Mouse (Mus musculus) left cerebral cortex, adult 2 months (tissue): Measurements from ENCODE around the gene Hs3st5. TPM values are rescaled to one million over a fixed set of nuclear protein-coding genes. Genes with fewer than 3 reads are reported as not detected.
"Not testable (repeated sequence)": the region's sequence is repeated elsewhere in the genome, so short reads cannot be mapped to it uniquely, and the experiment has no call there.

Experiments used
- DNase-seq, 2 experiments: peaks; one replicate each; pipeline ENCODE4 v3.0.0; 2021 to 2022; ENCODE audit warnings: low spot score in 2 of 2, mixed read lengths in 1 of 2; ENCODE audit errors: extremely low spot score in 1 of 2
- H3K27ac ChIP-seq: fragments of 200-600 bp; 2 replicates; pipeline ENCODE4 v1.8.1; 2022
- H3K4me3 ChIP-seq: fragments of 200-600 bp; 2 replicates; pipeline ENCODE4 v1.8.1; 2022
- CTCF ChIP-seq: fragments of 200-600 bp; IDR thresholded peaks from 2 replicates; pipeline ENCODE4 v1.8.1; 2022; ENCODE audit warnings: antibody characterized with exemption, mild to moderate bottlenecking, moderate library complexity
- intact Hi-C: fragments of 180-260 bp; cut with DNase I; formaldehyde crosslinking; loops from one replicate; pipeline ENCODE4 v1.15.1; 2025
- total RNA-seq, 2 experiments: library from RNA; stranded (reverse); gene quantifications; 2 replicates each; pipeline ENCODE4 v1.2.3; 2021

Gene Hs3st5
- total RNA-seq, 2 experiments from 2014 or later = 6.0 to 6.1 TPM

- DNase-seq = no peak
- no peak for TF ChIP-seq CTCF
- no peak overlapping the region for H3K4me3 ChIP-seq
- no peak overlapping the region for H3K27ac ChIP-seq
- intact Hi-C loops = no loop called here
Measured at GRCm38 (mm10) chr10:36572540-36572939, 65.9 kb downstream of the Hs3st5 start.

DNA sequence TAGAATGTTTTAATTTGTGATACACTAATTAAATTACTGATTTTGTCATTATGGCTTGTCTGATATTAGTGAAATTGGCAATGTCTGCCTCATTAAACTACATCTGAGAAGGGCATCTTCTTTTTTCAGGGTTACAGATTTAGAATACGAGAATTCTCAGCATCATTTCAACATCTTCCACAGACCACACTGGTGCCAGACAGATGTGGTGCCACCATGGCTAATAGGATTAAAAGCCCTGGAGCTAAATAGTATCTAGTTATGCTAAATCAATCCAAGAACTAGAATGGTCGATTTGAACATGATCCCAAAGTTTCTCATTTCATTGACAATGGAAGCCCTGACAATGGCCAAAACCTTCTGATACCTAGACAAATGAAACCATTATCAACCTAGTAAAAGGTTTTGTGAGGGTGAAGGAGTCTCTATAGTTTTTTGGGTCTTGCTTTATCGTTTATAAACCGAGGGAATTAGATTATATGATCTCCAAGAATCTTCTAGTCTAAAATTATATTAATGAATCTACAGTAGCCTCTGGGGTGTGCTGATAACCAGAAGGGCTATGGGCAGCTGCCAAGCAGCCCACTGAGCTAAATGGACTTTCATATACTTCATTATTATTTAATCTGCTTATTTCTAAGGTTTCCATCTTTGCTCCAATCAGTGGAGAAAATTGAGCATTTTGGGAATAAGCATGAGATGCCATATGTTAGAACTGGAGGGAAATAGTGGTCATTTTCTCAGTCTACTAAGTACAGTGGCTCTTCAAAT lies 71.9 kb downstream of the Hs3st5 start:
- Histone ChIP-seq H3K4me3 (no peak overlapping the region), H3K27ac (no peak overlapping the region)
- TF ChIP-seq CTCF = no peak
- DNase-seq = no peak
- intact Hi-C loops = no loop called here

DNA sequence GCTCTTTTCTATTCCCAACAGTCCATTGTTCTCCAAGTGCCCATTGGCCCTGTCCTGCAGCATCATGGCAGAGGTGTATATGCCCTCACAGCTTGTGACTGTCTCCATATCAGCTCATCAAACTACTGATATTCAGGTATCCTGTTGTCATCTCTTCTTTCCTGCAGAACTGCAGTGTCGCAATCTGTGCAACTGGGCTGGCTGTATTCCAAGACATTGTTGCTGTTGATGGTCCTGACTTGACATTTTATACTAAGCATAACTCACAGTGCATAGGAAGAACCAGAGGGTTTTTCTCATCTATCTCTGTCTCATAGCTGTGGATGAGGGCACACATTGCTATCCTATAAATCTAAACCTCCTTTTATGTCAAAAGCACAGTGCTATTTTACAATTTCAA lies 103.8 kb downstream of the Hs3st5 start:
- intact Hi-C loops = no loop called here
- Histone ChIP-seq H3K27ac (no peak overlapping the region), H3K4me3 (no peak overlapping the region)
- DNase-seq = no peak
- TF ChIP-seq CTCF = no peak

- H3K27ac ChIP-seq, H3K4me3 ChIP-seq, intact Hi-C loops, DNase-seq: not testable (repeated sequence)
Measured at GRCm38 (mm10) chr10:36611415-36611814, 104.8 kb downstream of the Hs3st5 start.

- intact Hi-C loops = no loop called here
- Histone ChIP-seq H3K27ac (no peak overlapping the region), H3K4me3 (no peak overlapping the region)
- no peak for TF ChIP-seq CTCF
- no peak for DNase-seq
Measured at GRCm38 (mm10) chr10:36623037-36623436, 116.4 kb downstream of the Hs3st5 start.

DNA sequence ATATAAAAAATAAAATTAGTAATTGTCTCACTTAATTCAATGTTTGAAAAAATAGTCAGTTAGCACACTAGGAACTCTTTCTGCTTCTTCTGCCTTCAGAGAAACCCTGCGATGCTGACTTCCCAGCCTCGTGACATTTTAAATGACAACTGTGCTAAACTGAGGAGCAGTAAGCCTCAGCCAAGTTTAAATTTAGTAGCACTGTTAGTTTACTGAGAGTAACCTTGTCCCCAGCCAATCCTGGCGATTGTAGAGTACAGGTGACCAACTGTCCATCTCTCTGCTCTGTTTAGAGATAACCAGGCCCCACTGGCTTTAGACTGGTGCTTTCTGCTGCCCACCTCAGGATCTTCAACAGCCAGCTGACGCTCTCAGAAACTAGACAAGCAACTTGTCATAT lies 121.3 kb downstream of the Hs3st5 start:
- intact Hi-C loops = no loop called here
- TF ChIP-seq CTCF = no peak

GRCm38 (mm10) chr10:36631746-36632145 lies 125.1 kb downstream of the Hs3st5 start:
- intact Hi-C loops = no loop called here
- H3K4me3 ChIP-seq = no peak overlapping the region
- TF ChIP-seq CTCF = no peak
- H3K27ac ChIP-seq = no peak overlapping the region
- DNase-seq = no peak

More for the DNA sequence above, 121.3 kb downstream of the Hs3st5 start:
- Histone ChIP-seq H3K4me3 (no peak overlapping the region), H3K27ac (no peak overlapping the region)
- no peak for DNase-seq

- H3K4me3 ChIP-seq = no peak overlapping the region
- no peak overlapping the region for H3K27ac ChIP-seq
- intact Hi-C loops = no loop called here
- no peak for DNase-seq
- no peak for TF ChIP-seq CTCF
Measured at GRCm38 (mm10) chr10:36650653-36651052, 144.0 kb downstream of the Hs3st5 start.

GRCm38 (mm10) chr10:36713974-36714373 lies 207.4 kb downstream of the Hs3st5 start:
- TF ChIP-seq CTCF = no peak
- no peak overlapping the region for H3K27ac ChIP-seq
- no peak for DNase-seq
- H3K4me3 ChIP-seq = no peak overlapping the region
- intact Hi-C loops = no loop called here

DNA sequence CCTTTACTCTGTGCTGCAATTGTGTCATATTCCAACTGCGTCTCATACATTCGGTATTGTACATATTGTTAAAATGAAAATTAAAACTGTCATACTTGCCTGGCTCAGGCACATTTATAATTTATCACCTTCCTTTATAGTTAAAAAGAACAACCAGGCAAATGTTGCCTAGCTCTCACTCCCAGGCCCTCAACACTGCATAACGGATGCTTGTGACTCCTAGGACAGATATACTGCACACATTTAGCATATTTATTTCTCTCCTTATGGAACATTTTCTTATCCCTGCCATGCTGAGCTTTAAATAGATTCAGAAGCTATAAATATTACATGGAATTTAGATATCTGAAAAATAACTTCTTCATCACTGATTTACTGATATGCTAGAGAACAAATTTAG lies 219.6 kb downstream of the Hs3st5 start:
- no peak overlapping the region for H3K27ac ChIP-seq
- DNase-seq = no peak
- intact Hi-C loops = no loop called here
- no peak for TF ChIP-seq CTCF
- no peak overlapping the region for H3K4me3 ChIP-seq

GRCm38 (mm10) chr10:36729361-36730098 lies 222.9 kb downstream of the Hs3st5 start:
- intact Hi-C loops = no loop called here
- Histone ChIP-seq H3K27ac (no peak overlapping the region), H3K4me3 (no peak overlapping the region)
- DNase-seq = no peak
- no peak for TF ChIP-seq CTCF

- Histone ChIP-seq H3K4me3 (no peak overlapping the region), H3K27ac (no peak overlapping the region)
- no peak for DNase-seq
- intact Hi-C loops = no loop called here
- no peak for TF ChIP-seq CTCF
Measured at GRCm38 (mm10) chr10:36739375-36739774, 232.8 kb downstream of the Hs3st5 start.
